Comparison of ENCODE assay signal across 8 mouse cellular contexts in genomic region chr17:55986030-55986961, GRCm38 (mm10). TPM values are rescaled to one million over a fixed set of nuclear protein-coding genes. Genes with fewer than 3 reads are reported as not detected.
A peak's percentile ranks its signal among the peaks of the same experiment; 100 is the strongest.
DNase-seq lines count a peak whose midpoint lies in the region; ATAC-seq and TF ChIP-seq lines count a peak whose summit lies in the region.

TSS of gene Fsd1 (plus strand) at chr17:55986509.

- WGBS in midbrain, embryonic 11.5 days: 8% methylated on average over 33 of the region's 35 CpGs

- no peak for TF ChIP-seq CTCF in testis, adult 2 months (IDR thresholded peaks at IDR 0.05; ENCODE audit: control insufficient read depth, insufficient read depth, insufficient replicate concordance, low read depth, low read length)

- peak within 1 kb of the TSS; percentile 75 for H3K9ac ChIP-seq in midbrain, embryonic 11.5 days (ENCODE audit: low read length)

- no peaks in the 10 kb centered on the region for H3K9me3 ChIP-seq in midbrain, embryonic 11.5 days (ENCODE audit: control insufficient read depth, low read length)

- H3K4me3 ChIP-seq in midbrain, embryonic 11.5 days (ENCODE audit: low read depth, low read length): peak within 1 kb of the TSS; percentile 74
- H3K4me3 ChIP-seq in testis, adult 2 months (ENCODE audit: control insufficient read depth, low read depth, low read length): peak within 1 kb of the TSS; percentile 75

- no peak for TF ChIP-seq POLR2A in testis, adult 2 months (IDR thresholded peaks at IDR 0.05; ENCODE audit: control insufficient read depth, low read depth, low read length)

- H3K27me3 ChIP-seq in midbrain, embryonic 11.5 days (ENCODE audit: control insufficient read depth, insufficient read depth, low read length): no peaks in the 10 kb centered on the region
- H3K27me3 ChIP-seq in testis, adult 2 months (ENCODE audit: control insufficient read depth, insufficient read depth, low read length): no peaks in the 10 kb centered on the region

- H3K4me2 ChIP-seq in midbrain, embryonic 11.5 days: peak within 1 kb of the TSS; percentile 77

- no peak within 1 kb of the TSS for H3K27ac ChIP-seq in midbrain, embryonic 11.5 days (ENCODE audit: low read depth, low read length)
- no peak within 1 kb of the TSS for H3K27ac ChIP-seq in testis, adult 2 months (ENCODE audit: control insufficient read depth, insufficient read depth, low read depth, low read length)

- ATAC-seq in midbrain, embryonic 11.5 days (ENCODE audit: low FRiP score): peak; percentile 86

- DNase-seq in kidney, postnatal 10 days: peak; percentile 82
- no peak for DNase-seq in kidney, adult 11 months
- peak; percentile 90 for DNase-seq in cerebellum, adult 9-11 months
- DNase-seq in frontal cortex, adult 2 months (ENCODE audit: extremely low spot score in 1 of 2, low spot score in 1 of 2): peak in 1 of 2 experiments; percentile 91
- DNase-seq in layer of hippocampus, adult 8-10 months (ENCODE audit: low spot score in 2 of 2): peak; percentile 76 to 86
- DNase-seq in midbrain, embryonic 11.5 days (ENCODE audit: low spot score, missing footprints): peak; percentile 97
- DNase-seq in urinary bladder, postnatal 10 days (ENCODE audit: low spot score): no peak

- peaks cover 6% of the 10 kb centered on the region for H3K4me1 ChIP-seq in midbrain, embryonic 11.5 days (ENCODE audit: control insufficient read depth, insufficient read depth, low read length)
- peaks cover 3% of the 10 kb centered on the region; the same call in 1 of the 2 replicates for H3K4me1 ChIP-seq in testis, adult 2 months (ENCODE audit: control insufficient read depth, insufficient read depth, low read length)

- no peaks in the 10 kb centered on the region for H3K36me3 ChIP-seq in midbrain, embryonic 11.5 days (ENCODE audit: control insufficient read depth, insufficient read depth, low read length)
- no peaks in the 10 kb centered on the region for H3K36me3 ChIP-seq in testis, adult 2 months (ENCODE audit: control insufficient read depth, insufficient read depth, low read length)

RNA-seq across cellular contexts. Expression of gene Fsd1, which starts in this region (rescaled TPM):
- 57.8 and 68.7 TPM in 2 replicates for polyA plus RNA-seq in frontal cortex, adult 2 months (2012; rRNA removed)
- total RNA-seq in layer of hippocampus, adult 8-10 months (2022): 10 to 100 TPM; 68.1 to 83.4 (median 76.2) TPM
- 61.2 and 65.6 TPM in 2 replicates for polyA plus RNA-seq in midbrain, embryonic 11.5 days (2014; fragmentation: Nextera tagmentation; extraction: Ambion mirVana)
- polyA plus RNA-seq in testis, adult 2 months (2012; rRNA removed): 2.3 and 2.4 TPM in 2 replicates

Comparison
In these comparisons a context has a peak if more than half of its experiments do, and no peak if none do; other contexts are left out.
1. RNA of gene Fsd1 (polyA plus RNA-seq): 57.8 to 68.7 TPM in frontal cortex, adult 2 months and 61.2 to 65.6 TPM in midbrain, embryonic 11.5 days; 2.3 to 2.4 TPM in testis, adult 2 months; every median in the first group is over 10 times any median in the second.
2. DNase-seq: peak in kidney, postnatal 10 days (single experiment), cerebellum, adult 9-11 months (single experiment), layer of hippocampus, adult 8-10 months (2 of 2) and midbrain, embryonic 11.5 days (single experiment); none in kidney, adult 11 months (single experiment) and urinary bladder, postnatal 10 days (single experiment).